Mouse (Mus musculus) cerebral cortex, adult 2 months (tissue): ENCODE measurements around the gene Ift80.

Experiments
- WGBS: fragments of 180-500 bp; shearing (Covaris S2); methylation state at CpG from one replicate; pipeline ENCODE4 v1.1.7; 2018; 5-methylcytosine and 5-hydroxymethylcytosine counted together

Gene Ift80

DNA sequence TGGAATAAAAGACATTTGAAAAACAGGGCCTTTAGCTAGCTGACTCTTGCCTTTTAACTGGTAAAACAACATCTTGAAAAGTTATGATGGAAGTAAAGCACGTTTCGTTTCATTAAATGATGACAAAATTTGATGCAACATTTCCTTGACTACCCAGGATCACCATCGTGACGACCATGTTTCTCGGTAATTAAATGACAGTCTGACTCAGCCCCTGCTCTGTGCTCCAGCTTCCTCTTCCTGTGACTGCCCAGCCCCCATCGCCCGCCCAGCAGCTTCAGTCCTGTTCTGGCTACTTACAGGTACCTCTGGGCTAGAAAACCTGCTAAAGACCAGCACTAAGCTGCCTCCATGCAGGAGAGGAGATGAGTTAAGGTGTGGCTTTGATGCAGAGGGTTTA is 70.1 kb downstream of the Ift80 start:
- WGBS: 86% methylated on average over 7 of the region's 7 CpGs

DNA sequence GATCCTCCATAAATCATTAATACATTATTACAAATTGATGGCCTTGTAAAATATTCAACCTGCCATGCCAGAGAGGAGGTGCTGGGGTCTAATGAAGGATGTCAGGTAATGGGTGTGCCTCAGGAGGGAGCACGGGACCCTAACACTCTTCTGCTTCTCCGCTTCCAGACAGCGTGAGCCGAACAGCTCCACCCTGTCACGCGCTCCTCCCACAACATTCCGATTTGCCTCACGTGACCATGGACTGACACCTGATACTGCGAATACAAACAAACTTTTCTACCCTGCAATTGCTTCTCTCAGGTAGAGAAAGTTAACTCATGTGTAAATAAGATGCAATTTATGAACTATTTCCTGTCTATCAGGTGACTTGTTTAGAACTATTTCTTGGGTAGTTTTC is 75.8 kb downstream of the Ift80 start:
- 95% methylated on average over 9 of the region's 9 CpGs for WGBS

DNA sequence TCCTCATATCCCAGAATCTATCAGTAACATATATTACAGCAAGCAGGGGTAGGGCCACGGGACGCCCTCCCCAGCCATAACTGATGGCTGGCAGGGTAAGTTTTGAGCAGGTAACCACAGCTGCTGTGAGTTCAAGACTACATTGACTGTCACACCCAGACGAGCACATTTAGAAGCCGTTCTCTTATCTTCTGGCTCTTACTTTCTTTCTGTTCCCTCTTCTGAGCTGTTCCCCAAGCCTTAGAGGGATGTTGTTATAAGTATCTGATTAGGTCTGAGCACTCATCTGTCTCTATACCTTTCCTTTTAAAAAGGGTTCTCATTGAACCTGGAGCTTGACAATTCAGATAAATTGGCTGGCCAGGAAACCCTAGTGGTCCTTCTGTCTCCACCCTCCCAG is 96.9 kb downstream of the Ift80 start:
- 91% methylated on average over 4 of the region's 4 CpGs for WGBS

DNA sequence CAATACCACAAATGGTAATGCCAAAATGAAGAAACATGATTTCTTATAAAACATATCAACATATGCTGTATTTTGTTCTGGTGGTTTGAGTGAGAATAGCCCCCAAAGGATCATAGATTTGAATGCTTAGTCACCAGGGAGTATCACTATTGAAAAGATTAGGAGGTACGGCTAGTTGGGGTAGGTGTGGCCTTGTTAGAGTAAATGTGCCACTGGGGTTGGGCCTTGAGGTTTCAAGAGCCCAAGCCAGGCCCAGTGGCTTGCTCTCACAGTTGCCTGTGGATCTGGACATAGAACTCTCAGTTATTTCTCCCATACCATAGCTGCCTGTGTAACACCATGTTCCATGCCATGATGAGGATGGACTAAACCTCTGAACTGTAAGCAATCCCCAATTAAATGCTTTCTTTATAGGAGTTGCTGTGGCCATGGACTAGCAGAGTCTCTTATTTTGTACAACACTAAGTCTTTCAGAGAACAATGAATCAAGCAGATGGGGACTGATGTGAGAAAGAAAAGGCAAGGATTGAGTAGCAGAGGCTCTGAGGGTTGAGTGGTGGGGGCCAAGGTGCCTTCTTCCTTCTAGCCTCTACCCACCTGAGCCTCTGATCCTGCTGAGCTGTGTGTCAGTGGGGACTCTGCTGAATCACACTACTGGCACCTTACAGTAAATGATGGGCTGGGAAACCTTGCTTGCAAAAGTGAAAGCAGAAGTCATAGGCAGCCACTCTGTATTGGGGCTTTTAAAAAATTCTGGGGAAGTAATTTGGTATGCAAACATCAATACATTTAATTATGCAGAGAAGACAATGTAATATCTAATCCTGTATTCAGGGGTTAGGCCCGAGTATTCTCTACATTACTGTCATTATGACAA is 99.2 kb downstream of the Ift80 start:
- 64% methylated on average over 2 of the region's 2 CpGs for WGBS

DNA sequence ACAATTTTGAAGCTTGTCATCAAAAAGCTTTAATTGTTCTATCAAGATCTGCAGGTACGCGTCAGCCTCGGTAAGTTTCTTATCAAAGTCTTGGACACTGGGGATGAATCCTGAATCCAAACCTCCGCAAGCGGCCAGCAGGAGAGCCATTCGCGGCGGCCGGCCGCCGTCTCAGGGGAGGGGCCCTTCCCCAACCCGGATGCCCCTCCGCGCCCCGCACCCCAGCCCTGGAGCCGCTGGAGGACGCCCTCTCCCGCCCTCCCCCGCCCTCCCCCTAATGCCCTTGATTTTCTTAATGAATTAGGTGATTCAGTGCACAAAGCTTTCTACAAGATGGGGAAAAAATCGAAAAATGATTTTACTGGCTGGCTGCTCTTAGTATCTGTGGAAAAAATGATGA is 101.7 kb downstream of the Ift80 start:
- 94% methylated on average over 20 of the region's 20 CpGs for WGBS

DNA sequence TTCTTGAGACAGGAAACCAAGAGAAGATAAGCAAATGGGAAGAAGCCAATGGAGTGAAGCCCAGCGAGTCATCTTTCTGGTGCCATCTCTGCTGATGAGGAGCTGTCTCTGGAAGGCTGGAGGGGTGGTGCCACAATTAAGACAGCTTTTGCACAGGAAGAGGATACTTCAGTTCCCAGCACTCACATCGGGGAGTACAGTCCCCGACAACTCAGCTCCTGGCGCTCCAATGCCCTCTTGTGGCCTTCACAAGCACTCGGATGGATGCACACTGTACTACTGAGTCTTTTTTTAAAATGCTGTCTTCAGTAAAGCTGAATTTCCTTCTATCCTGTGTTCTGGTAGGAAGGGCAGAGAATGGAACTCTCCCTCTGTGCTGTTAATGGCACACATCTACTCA is 107.2 kb downstream of the Ift80 start:
- 93% methylated on average over 5 of the region's 5 CpGs for WGBS

DNA sequence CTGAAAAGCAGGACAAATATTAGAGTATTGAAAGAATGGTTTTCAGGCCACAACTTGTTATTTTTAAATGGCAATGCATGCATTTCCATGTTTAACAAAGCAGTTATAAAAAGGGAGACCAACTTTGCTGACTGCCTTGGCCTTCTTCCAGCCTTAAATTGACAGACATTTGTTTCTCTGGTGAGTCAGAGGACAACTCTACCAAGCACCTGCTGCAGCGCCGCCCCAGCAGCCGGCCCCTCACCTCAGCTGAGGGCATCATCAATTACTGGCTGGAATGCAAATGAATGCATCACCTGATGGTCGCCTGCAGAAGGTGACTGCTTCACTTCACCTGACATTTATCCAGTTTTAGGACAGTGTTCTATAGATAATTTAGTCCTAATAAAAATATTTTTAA is 108.9 kb downstream of the Ift80 start:
- WGBS: 50% methylated on average over 4 of the region's 4 CpGs

DNA sequence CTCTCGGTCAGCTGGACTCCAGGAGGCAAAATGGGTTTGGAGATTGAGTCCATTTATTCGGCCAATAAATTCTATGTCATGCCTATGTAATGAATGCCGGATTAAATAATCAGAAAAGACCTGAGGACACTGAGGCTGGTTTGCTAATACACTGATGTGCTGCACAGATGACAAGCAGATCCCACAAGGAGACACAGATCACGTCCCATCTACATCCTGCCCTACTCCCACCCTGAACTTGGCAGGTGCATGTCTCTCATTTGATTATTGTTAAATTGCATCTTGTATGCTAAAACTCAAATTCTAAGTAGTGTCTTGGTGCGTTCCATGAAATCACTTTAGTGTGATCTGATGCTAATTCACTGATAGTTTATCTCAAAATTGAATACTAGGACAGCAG is 117.5 kb downstream of the Ift80 start:
- 97% methylated on average over 5 of the region's 5 CpGs for WGBS

DNA sequence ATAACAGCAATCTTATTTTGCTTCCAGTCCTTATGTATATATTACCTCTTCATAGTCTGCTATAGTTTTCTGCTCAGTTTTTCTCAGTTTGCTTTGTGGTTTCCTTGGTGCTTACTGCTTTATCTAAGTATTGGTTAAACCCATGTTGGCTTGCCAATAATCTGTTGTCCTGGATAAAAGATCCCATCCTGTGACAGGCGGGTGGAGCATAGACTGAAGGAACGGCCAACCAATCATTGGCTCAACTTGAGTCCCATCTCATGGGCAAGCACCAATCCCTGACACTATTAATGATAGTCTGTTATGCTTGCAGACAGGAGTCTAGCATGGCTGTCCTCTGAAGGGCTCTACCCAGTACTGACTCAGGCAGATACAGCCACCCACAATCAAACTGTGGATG is 130.3 kb downstream of the Ift80 start:
- 95% methylated on average over 2 of the region's 2 CpGs for WGBS

DNA sequence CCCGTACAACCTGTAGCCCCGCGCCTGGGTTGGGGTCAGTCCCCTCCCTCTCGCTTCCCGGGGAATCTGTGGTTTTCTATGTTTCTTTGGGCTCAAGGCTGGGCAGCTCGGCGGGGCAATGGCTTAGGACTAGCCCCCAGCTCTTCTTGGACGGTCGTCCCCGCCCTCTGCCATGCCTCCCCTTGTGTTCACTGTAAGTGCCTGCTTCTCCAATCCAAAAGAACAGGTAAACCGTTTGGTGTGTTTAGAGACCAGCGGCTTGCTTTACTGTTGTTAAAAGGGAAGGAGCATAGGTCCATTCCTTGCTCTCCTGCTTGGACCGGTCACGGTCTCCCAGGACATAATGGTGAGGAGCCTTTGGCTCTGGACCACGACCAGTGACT is 133.8 kb downstream of the Ift80 start:
- 10% methylated on average over 15 of the region's 15 CpGs for WGBS

DNA sequence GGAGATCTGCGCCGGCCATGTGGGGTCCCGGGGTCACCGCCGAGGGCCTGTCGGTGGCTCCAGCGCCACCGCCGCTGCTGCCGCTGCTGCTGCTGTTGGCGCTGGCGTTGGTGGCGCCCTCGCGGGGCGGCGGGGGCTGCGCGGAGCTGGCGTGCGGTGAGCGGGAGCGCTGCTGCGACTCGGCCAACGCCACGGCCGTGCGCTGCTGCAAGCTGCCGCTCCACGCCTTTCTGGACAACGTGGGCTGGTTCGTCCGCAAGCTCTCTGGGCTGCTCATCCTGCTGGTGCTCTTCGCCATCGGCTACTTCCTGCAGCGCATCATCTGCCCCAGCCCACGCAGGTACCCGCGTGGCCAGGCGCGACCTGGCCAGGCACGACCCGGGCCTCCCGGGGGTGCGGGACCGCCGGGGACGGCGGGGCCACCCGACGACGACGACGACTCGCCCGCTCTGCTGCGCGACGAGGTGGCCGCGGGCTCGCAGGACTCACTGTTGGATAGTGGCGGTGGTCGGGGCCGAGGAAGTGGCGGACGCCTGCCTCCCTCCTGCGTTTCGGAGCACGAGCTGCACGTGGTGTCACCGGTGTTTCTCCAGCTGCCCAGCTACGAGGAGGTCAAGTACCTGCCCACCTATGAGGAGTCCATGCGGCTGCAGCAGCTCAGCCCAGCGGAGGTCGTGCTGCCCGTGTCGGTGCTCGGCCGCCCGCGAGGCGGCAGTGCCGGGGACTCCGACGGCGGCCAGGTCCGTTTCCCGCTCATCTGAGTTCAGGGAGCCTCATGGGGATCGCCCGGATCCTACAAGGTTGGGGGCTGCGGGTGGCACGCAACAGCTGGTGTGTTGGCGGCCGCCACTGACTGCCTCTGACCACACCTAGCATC is 134.4 kb downstream of the Ift80 start:
- WGBS: 1% methylated on average over 92 of the region's 96 CpGs

DNA sequence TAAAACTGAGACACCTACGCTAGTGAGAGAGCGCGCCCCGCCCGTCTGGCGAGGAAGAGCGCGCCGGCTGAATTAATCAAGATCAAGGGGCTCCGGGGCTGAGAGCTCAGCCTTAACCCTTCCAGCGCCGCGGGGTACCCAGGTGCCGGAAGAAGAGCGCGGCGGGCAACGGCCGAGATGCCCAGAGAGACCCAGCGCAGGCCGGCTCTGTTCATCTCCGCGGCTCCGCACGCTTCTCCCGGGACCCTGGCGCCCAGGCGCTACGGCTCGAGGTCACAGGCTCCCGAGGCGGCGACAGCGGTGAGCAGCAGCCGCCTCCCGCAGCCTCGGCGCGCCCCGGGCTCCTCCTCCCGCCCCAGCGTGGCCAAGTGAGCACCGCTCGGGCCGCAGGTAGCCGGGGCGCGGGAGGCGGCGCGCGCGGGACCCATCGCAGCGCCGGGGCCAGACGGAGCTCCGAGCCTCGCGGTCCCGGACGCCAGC is 135.1 kb downstream of the Ift80 start, which contains the start of gene 1110032F04Rik:
1110032F04Rik (plus strand) TSS at position 376 of the 480 bp plus-strand sequence.
- WGBS: under 1% methylated on average over 62 of the region's 62 CpGs

DNA sequence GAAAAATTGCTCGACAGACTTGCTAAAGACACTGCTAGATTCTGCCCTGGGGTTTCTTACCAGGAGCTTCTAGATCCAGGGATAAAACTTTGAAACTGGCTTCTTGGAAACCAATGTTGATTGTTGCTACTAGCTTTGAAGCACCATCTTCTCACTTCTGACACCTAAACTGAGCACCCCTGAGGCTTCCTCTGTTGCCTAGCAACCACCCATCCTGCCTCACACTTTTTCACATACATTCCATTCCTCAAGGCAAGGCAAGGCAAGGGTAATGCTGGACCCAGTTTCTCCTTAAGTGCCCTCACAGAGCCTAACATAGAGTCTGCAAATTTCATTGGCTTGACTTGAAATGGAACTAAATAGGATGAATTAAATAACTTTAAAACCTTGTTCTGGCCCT is 152.0 kb downstream of the Ift80 start:
- WGBS: 69% methylated on average over 1 of the region's 1 CpGs

DNA sequence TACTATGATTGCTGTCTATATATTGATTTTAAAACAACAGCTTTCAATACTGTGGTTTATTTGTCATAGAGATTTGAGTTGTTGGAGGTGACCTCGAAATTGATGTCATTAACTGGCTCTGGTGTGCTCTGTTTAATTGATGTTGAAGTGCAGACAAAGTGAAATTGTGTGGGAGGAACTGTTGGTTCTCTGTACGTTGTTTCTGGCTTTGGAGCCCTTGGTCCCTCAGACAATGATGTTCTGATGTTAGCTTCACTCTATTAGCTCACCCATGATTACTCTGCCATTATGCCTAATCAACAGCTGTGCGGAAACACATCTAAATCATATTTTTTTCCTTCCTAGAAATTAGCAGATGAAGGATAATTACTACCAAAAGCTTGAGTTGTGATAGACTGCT is 156.0 kb downstream of the Ift80 start:
- WGBS: 55% methylated on average over 3 of the region's 3 CpGs

DNA sequence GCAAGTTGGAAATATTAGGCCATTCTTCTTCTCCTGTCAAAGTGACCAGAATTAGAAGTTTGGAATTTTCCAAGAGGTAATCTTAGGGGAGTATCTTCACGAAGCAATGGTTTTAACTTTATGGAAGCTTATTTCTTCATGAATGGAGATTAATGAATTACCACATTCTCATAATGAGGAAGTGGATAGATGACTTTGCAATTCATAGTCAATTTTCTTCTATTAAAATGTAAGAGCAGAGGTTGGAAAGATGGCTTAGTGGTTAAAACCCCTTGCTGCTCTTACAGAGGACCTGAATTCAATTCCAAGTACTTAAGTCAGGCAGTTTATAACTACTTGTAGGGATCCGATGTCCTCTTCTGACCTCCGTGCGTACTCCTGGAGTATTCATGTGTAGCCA is 160.3 kb downstream of the Ift80 start:
- WGBS: 84% methylated on average over 4 of the region's 4 CpGs
